Mouse (Mus musculus) myocyte (in vitro differentiated cells): ENCODE measurements around the gene Eef2k. TPM values are rescaled to one million over a fixed set of nuclear protein-coding genes. Genes with fewer than 3 reads are reported as not detected.
A peak's percentile ranks its signal among the peaks of the same experiment; 100 is the strongest.

Source experiments
- H3K27me3 ChIP-seq: one replicate; pipeline ENCODE4 v1.6.1; 2011; ENCODE audit not compliant: control insufficient read depth, insufficient read depth, insufficient read length
- H3K36me3 ChIP-seq: one replicate; pipeline ENCODE4 v1.6.1; 2011; ENCODE audit not compliant: control insufficient read depth, insufficient read depth
- H3K4me2 ChIP-seq: one replicate; pipeline ENCODE4 v1.6.1; 2011; ENCODE audit warnings: low read depth, control low read depth
- H3K4me3 ChIP-seq: one replicate; pipeline ENCODE4 v1.5.1; 2011; ENCODE audit warnings: mild to moderate bottlenecking, control low read depth, moderate library complexity
- H3K79me2 ChIP-seq: one replicate; pipeline ENCODE4 v1.6.1; 2011; ENCODE audit not compliant: control insufficient read depth, insufficient read depth
- H3ac ChIP-seq: one replicate; pipeline ENCODE4 v1.6.1; 2011; ENCODE audit not compliant: control insufficient read depth, insufficient read length
- CEBPB ChIP-seq: IDR thresholded peaks from 2 replicates; pipeline ENCODE4 v1.6.1; 2011; ENCODE audit warnings: mild to moderate bottlenecking, moderate library complexity; ENCODE audit not compliant: poor library complexity, insufficient read depth, severe bottlenecking
- E2F4 ChIP-seq: IDR thresholded peaks from one replicate; pipeline ENCODE4 v1.6.1; 2011; ENCODE audit warnings: mild to moderate bottlenecking, control low read depth, moderate library complexity; ENCODE audit not compliant: insufficient read depth
- MAX ChIP-seq: IDR thresholded peaks from one replicate; pipeline ENCODE4 v1.6.1; 2011; ENCODE audit warnings: low read depth, mild to moderate bottlenecking, control low read depth
- MYOD1 ChIP-seq, 3 experiments: IDR thresholded peaks; one replicate each; pipeline ENCODE4 v1.6.1; 2011; ENCODE audit warnings: control low read depth in 2 of 3, low read depth in 2 of 3, mild to moderate bottlenecking in 2 of 3, moderate library complexity in 1 of 3; ENCODE audit not compliant: insufficient read length in 2 of 3, control insufficient read depth in 1 of 3
- MYOG ChIP-seq, 3 experiments: IDR thresholded peaks; one replicate each; pipeline ENCODE4 v1.6.1; 2011; ENCODE audit warnings: control low read depth in 2 of 3, low read depth in 2 of 3, mild to moderate bottlenecking in 2 of 3; ENCODE audit not compliant: insufficient read length in 2 of 3, control insufficient read depth in 1 of 3, insufficient read depth in 1 of 3
- POLR2A ChIP-seq: IDR thresholded peaks from one replicate; pipeline ENCODE4 v1.6.1; 2011; ENCODE audit warnings: low read depth, mild to moderate bottlenecking, control low read depth, moderate library complexity; ENCODE audit not compliant: insufficient read length
- POLR2AphosphoS2 ChIP-seq: IDR thresholded peaks from one replicate; pipeline ENCODE4 v1.6.1; 2011; ENCODE audit warnings: low read depth, control low read depth; ENCODE audit not compliant: insufficient read length
- REST ChIP-seq: IDR thresholded peaks from one replicate; pipeline ENCODE4 v1.6.1; 2011; ENCODE audit warnings: mild to moderate bottlenecking, control low read depth, moderate library complexity; ENCODE audit not compliant: insufficient read depth, insufficient read length
- SRF ChIP-seq: IDR thresholded peaks from one replicate; pipeline ENCODE4 v1.6.1; 2011; ENCODE audit warnings: low read depth; ENCODE audit not compliant: control insufficient read depth, insufficient read length
- TCF12 ChIP-seq: IDR thresholded peaks from one replicate; pipeline ENCODE4 v1.6.1; 2011; ENCODE audit warnings: mild to moderate bottlenecking, control low read depth; ENCODE audit not compliant: poor library complexity, insufficient read depth, severe bottlenecking
- TCF3 ChIP-seq: IDR thresholded peaks from one replicate; pipeline ENCODE4 v1.6.1; 2011; ENCODE audit warnings: low read depth, control low read depth; ENCODE audit not compliant: insufficient read length
- USF1 ChIP-seq: IDR thresholded peaks from one replicate; pipeline ENCODE4 v1.6.1; 2011; ENCODE audit warnings: low read depth, mild to moderate bottlenecking, control low read depth, moderate library complexity
- polyA plus RNA-seq: library from polyadenylated mRNA; unstranded; fragments of >200 nt; fragmentation: generic; extraction: Trizol; gene quantifications from one replicate; pipeline ENCODE4 v1.2.1, GENCODE M21; 2012; ENCODE audit warnings: missing spikeins

Eef2k gene
- polyA plus RNA-seq, 1 experiment: 32.3 TPM

GRCm38 (mm10) chr7:120811834-120812415 lies 30.7 kb upstream of the Eef2k start, which contains the start of gene Gm5737:
Gene Gm5737 (plus strand): TSS chr7:120812365.
- no peak for TF ChIP-seq TCF12
- no peak for TF ChIP-seq REST
- TF ChIP-seq POLR2A: no peak
- no peak for TF ChIP-seq E2F4
- TF ChIP-seq TCF3: no peak
- no peak for TF ChIP-seq CEBPB
- TF ChIP-seq MAX: no peak
- no peak for TF ChIP-seq USF1
- TF ChIP-seq POLR2AphosphoS2: no peak
- no peak for TF ChIP-seq MYOG (IDR thresholded peaks at IDR 0.05; ENCODE audit: control insufficient read depth in 1 of 3, insufficient read depth in 1 of 3, insufficient read length in 2 of 3, low read depth in 2 of 3)
- no peak for TF ChIP-seq SRF
- TF ChIP-seq MYOD1 (IDR thresholded peaks at IDR 0.05; ENCODE audit: control insufficient read depth in 1 of 3, insufficient read length in 2 of 3, low read depth in 2 of 3): no peak
- Histone ChIP-seq H3ac (no peak within 1 kb of the TSS), H3K79me2 (no peaks in the 10 kb centered on the region), H3K27me3 (peaks cover 32% of the 10 kb centered on the region), H3K4me3 (no peak within 1 kb of the TSS), H3K4me2 (no peak within 1 kb of the TSS), H3K36me3 (no peaks in the 10 kb centered on the region)

DNA sequence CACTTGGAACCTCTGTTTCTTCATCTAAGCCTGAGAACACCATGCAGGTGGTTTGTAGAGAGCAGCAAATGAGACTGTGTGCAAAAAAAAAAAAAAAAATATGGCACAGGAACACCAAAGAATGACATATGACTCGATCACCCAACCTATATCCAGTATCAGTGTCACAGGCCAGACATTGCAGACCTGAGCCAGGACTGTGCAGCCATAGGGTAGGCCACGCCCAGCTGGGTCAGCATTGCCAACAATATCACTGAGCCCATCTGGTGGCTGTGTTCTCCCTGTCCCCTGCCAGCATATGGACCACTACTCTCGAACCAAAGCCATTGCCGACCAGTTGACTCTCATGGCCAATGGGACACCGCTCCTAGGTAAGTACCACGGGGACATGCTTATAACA lies 25.1 kb upstream of the Eef2k start:
- Histone ChIP-seq H3K79me2 (no peaks in the 10 kb centered on the region), H3K4me2 (no peak overlapping the region), H3ac (no peak overlapping the region), H3K4me3 (no peak overlapping the region), H3K27me3 (peaks cover 13% of the 10 kb centered on the region), H3K36me3 (no peaks in the 10 kb centered on the region)
- TF ChIP-seq TCF12 (no peak), SRF (no peak)

- no peaks in the 10 kb centered on the region for H3K79me2 ChIP-seq
- no peak overlapping the region for H3ac ChIP-seq
- H3K4me3 ChIP-seq: no peak overlapping the region
- TF ChIP-seq E2F4 (no peak), MAX (no peak), TCF3 (no peak), MYOG (IDR thresholded peaks at IDR 0.05; ENCODE audit: control insufficient read depth in 1 of 3, insufficient read depth in 1 of 3, insufficient read length in 2 of 3, low read depth in 2 of 3) (no peak), POLR2AphosphoS2 (no peak), TCF12 (no peak), POLR2A (no peak), USF1 (no peak), CEBPB (no peak), MYOD1 (IDR thresholded peaks at IDR 0.05; ENCODE audit: control insufficient read depth in 1 of 3, insufficient read length in 2 of 3, low read depth in 2 of 3) (no peak), REST (no peak), SRF (no peak)
- H3K4me2 ChIP-seq: no peak overlapping the region
- H3K36me3 ChIP-seq: no peaks in the 10 kb centered on the region
- peaks cover 13% of the 10 kb centered on the region for H3K27me3 ChIP-seq
Observed at GRCm38 (mm10) chr7:120819386-120819785, 23.2 kb upstream of the Eef2k start.

- H3K4me3 ChIP-seq: no peak overlapping the region
- no peaks in the 10 kb centered on the region for H3K79me2 ChIP-seq
- no peaks in the 10 kb centered on the region for H3K36me3 ChIP-seq
- H3ac ChIP-seq: no peak overlapping the region
- no peak for TF ChIP-seq MYOG (IDR thresholded peaks at IDR 0.05; ENCODE audit: control insufficient read depth in 1 of 3, insufficient read depth in 1 of 3, insufficient read length in 2 of 3, low read depth in 2 of 3)
- peak; percentile 21 for TF ChIP-seq USF1
- H3K4me2 ChIP-seq: no peak overlapping the region
- peaks cover 7% of the 10 kb centered on the region for H3K27me3 ChIP-seq
Observed at GRCm38 (mm10) chr7:120823248-120823647, 19.4 kb upstream of the Eef2k start.

- H3K4me2 ChIP-seq: no peak overlapping the region
- H3K4me3 ChIP-seq: no peak overlapping the region
- TF ChIP-seq TCF12 (no peak), USF1 (no peak), POLR2AphosphoS2 (no peak), SRF (no peak), E2F4 (no peak)
- H3K36me3 ChIP-seq: no peaks in the 10 kb centered on the region
- peaks cover 7% of the 10 kb centered on the region for H3K27me3 ChIP-seq
- H3ac ChIP-seq: no peak overlapping the region
- H3K79me2 ChIP-seq: no peaks in the 10 kb centered on the region
Observed at GRCm38 (mm10) chr7:120825097-120825496, 17.5 kb upstream of the Eef2k start.

GRCm38 (mm10) chr7:120826408-120826807 lies 16.2 kb upstream of the Eef2k start:
- TF ChIP-seq USF1 (no peak), POLR2A (no peak), E2F4 (no peak), MYOD1 (IDR thresholded peaks at IDR 0.05; ENCODE audit: control insufficient read depth in 1 of 3, insufficient read length in 2 of 3, low read depth in 2 of 3) (no peak), TCF3 (no peak)
- H3K79me2 ChIP-seq: no peaks in the 10 kb centered on the region
- no peak overlapping the region for H3ac ChIP-seq
- H3K27me3 ChIP-seq: peaks cover 7% of the 10 kb centered on the region
- H3K4me2 ChIP-seq: no peak overlapping the region
- no peaks in the 10 kb centered on the region for H3K36me3 ChIP-seq
- no peak overlapping the region for H3K4me3 ChIP-seq
